Mouse (Mus musculus) embryo, embryonic 10.5 days (tissue): Measurements from ENCODE around the gene Whamm.

Experiments used
- DNase-seq: peaks from one replicate; pipeline ENCODE4 v3.0.0-alpha.2; 2015; ENCODE audit warnings: low spot score

Gene Whamm

DNA sequence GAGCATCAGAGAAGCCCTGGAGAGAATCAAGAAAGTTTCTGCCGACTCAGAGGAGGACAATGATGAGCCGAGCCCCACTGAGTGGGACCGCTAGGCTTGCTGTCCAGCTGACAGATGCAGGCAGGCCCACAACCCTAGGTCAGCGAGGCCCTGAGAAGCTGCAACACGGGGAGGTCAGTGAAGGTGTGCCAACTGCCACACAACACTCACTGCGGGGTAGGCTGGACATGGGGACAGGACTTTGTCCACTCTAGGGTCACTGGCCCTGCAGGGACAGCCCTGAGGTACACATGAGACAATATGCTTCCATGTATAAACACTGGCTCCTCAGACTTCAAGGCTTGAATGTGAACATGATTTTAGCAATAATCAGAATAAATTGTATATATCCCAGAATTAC lies 25.0 kb downstream of the Whamm start:
- DNase-seq = no peak

DNA sequence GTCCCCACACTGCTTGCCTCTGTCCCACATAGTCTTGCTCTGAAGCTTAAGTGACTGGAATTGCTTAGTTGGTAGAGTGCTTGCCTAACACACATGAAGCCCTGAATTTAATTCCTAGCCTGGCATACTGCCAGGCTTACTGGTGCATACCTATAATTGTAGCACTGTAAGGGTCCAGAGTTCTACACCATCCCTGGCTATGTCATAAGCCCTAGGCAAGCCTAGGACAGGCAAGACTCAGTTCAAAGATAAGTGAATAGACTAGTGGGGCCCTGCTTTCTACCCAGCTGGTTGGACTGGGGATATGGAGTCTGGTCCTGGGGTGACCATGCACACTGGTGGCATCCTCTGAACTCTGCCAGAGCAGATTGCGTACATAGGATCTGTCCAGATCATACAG lies 26.6 kb downstream of the Whamm start:
- DNase-seq = no peak

DNA sequence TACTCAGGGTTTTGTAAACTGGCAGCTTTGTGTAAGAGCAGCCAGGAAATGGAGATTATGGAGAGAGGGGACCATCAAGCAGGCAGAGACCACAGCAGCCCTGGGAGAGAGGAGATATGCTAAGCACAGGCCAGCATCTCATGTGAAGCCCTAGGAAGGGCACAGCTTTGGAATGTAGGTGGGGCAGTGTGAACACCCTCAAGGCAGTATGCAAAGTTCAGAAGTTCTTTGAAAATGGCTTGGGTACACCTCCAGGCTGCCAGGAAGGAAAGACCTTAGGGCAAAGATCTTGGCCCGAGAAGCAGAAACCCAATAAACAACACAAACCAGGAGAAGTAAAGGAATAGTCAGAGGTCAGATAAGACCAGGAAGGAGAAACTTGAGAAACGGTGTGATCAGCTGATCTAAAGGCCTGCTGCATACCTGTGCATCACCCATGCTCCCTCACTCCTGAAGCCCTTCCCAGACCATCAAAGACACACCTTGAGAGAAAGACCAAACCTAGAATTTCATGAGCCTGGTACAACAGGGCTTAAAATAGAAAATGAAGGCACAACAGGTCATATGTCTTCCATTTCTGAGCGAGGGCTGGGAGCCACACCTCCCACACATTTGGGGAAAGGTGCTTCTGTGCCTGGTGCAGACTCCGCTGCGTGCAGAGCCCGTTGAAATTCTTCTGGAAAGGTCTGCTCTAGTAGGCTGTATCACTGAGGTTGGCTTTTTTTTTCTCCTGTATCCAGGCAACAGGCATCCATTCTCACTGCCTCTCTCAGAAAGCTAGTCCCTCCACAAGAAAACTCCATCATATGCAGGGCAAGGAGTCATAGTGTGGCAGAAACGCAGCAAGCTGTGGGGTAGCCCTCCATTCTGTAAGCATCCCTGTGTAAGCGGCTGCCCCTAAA lies 28.6 kb downstream of the Whamm start:
- DNase-seq = no peak

DNA sequence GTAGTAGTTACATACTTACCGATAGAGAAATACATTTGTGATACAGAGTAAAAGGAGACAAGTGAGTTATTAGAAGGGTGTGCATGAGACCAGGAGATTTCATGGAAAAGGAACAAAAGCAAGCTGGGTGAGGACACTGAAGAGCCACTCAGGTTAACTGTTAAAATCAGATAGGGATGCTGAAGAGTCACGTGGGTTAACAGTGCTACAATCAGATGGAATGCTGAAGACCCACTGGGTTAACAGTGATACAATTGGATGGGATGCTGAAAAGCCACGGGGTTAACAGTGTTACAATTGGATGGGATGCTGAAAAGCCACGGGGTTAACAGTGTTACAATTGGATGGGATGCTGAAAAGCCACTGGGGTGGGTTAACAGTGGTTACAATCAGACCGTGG lies 33.9 kb downstream of the Whamm start:
- DNase-seq = no peak

DNA sequence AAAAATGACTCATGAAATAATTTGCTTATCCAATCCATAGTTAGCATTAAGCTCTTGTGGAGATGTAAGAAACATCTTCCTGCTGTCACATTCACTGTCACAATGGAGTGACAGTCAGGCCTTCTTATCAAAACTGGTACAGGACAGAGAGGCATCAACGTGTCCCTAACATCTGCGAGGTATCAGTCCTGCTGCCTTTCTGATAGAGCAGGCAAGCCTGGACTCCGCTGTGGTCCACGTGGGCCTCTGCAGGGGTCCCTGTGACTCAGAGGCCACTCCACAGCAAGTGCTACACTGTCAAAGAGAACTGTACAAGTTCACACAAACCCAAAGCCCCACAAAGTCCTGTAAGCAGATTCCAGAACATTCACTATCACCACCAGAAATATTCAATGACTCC lies 34.4 kb downstream of the Whamm start:
- no peak for DNase-seq

DNA sequence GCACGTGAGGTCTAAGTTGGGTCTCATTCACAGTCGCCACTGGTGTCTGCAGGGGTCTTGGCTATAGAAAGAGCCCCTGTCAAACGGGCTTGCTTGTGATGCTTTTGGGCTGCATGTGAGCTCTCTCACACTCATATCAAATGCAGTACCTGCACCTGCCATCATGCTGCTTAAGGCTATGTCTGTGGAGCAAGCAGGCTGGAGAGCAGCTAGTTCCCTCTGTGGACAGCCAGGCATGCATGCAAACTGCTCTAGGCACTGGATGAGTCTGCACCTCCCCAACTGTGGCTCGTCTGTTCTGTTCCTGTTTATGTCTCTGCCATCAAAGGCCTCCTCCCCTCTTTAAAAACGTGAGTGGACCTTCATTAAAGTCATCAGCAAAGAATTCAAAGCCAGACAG lies 35.4 kb downstream of the Whamm start:
- DNase-seq = no peak

DNA sequence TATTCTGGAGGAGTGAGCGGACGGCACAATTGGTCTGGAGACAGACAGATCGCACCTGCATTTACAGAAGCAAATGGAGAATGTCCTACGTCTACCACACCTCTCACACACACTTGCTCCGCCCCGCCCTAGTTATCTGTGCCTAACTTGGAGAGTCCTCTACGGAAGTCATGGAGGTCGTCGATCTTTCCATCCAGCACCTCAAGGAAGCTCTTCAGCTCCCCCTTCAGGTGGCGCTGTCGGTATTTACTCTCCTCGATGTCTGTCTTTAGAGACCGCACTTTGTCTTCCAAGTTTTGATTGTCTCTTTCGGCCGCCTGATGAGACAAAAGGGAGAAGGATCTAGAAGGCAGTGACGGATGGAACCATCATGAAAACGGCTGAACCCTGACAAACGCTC lies 39.1 kb downstream of the Whamm start:
- peak; percentile 49 for DNase-seq

DNA sequence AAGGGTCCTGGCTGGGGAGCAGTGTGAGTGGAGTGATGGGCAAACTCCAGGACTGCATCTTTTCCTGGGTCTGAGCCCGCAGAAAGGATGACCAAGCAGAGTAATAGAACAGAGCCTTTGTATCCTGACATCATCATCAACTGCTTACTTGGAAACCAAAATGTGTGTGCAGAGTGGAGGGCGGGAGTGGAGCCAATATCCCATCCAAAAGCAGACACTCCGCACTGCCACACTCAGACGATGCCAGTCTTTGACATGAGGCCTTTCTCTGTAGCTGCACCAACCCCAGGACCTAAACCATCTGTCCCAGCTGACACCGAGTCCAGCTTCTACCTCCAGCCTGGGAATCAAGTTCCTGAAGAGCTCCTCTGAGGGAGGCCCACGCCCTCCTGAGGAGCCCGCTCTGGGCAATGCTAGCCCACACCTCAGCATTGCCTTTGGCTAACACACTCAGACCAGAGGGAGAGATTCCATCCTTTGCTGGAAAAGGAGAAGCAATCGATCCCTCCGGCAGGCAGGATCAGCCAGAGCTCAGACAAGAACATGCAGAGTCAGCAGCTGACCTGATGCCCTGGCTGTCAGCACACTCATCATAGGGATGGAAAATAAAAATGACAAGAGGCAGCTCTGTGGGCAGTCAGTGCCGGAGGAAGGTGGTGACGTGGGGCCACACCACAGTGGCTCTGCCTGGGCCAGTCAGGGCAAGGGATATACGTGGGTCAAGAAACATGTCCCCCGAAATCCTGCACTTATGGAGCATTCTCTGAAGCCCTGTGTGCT lies 42.0 kb downstream of the Whamm start:
- no peak for DNase-seq

DNA sequence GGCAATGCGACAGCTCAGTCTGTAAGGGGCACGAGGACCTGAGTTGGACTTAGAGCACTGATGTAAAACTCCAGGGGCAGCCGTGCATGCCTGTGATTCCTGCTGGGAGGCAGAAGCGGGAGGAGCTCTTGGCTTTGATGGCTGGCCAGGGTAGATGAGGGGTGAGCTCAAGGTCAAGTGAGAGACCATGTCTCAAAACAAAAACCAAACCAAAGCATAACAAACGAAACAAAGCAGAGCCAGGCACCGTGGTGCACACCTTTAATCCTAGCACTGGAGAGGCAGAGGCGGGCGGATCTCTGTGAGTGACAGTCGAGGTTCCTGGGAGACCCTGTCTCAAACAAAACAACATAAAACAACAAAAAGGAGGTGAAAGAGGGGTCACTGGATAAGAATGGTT lies 44.0 kb downstream of the Whamm start:
- no peak for DNase-seq

DNA sequence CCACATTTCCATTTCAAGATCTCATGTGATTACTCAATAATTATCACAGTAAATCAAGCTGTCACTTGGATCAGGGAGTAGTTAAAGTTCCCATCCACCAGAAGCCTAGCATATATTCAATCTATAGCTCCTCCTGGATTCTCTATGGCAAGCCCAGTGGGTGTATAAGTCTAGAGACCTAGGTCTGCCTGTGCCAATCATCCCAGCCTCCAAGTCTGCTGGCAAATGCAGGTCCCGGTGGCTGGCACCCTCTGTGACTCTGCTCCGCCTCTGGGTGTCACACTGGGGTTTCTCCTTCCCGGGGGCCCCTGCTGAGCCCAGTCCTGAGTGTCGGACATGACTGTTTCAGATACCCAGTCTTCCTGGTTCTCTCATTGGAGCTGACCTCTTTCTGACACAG lies 51.7 kb downstream of the Whamm start:
- DNase-seq = no peak

DNA sequence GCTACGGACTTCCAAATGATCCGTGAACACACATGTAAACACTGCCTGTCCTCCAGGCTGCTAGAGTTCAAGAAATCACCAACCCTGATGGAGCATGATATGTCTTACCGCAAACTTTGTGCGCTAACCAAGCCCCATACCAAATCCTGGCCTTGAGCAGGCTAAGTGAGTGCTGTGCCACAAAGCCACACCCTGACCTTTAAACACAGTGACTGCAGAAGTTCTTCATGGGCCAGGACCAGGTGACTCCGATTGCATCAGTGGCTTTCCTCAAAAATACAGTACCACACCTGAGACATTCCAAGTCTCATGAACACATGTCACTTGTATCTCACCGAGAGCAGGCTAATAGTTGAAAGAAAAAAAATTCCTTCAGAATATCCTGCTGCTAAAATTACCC lies 52.7 kb downstream of the Whamm start:
- no peak for DNase-seq

DNA sequence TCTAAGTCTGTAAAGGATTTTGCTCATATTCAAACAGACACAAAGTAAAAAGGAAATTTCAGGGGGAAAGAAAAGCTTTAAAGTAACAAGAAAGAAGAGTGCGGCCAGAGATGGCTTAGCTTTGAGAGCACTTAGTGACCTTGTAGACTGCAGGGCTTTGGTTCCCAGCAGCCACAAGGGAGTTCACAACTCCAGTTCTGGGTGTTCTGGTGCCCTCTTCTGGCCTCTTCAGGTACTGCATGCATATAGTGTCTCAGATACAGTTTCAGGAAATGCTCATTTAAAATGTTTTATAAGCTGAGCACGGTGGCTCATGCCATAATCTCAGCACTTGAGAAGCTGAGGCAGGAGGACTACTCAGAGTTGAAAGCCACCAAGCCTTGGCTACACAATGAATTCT lies 55.4 kb downstream of the Whamm start:
- peak; percentile 49 for DNase-seq

DNA sequence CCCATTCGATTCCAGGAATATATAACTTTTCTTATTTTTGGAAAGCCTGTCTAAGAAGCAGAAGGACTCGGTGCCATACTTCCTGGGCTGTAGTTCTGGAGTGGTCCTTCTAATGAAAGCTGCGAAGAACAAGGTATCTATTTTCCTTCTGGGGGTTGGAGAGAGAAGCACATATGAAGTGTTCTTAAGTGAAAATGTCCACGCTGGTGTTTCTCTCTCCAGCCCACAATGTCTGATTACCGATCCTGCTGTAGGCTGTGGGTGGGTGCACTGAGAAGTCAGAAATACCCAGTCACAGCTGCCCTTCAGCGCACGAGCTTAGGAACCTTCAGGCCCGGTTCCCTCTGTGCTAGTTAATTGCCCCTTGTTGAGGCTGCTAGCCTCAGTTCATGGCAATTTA lies 60.2 kb downstream of the Whamm start:
- DNase-seq = no peak

DNA sequence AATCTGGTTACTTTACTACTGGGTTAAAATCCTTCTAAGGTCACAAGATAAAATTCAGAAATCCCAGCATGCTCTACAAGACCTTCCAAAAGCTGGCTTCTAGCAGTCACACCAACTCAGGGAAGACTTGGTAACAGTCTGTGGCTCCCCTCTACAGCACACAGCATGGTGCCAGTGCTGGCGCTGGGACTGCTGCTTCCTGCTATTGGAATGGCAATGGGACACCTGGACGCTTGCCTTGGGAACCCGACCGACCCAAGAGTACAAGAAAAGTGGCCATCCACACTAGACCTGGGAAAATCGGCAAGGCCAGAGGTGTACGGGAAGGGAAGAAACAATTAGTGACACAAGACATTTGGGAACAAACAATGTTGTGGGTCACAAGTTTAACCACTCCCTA lies 61.5 kb downstream of the Whamm start:
- DNase-seq = no peak

DNA sequence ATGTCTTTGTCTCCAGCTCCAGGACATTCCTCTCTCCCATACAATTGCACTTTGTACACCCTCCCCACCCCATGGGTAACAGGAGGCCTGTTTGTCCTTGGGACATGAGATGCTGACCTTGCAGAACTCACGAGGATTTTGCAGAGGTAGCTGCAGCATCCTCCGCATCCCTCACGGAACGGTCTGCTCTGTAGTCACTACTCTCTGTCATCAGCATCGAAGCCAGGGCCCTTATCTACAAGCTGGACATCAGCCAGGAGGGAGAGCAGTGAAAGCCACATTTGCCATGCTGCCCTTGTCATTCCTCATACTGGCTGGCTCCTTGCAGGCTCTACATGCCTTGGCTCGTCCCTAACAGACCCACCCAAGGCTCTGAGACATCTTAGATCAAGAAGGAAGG lies 70.0 kb downstream of the Whamm start:
- no peak for DNase-seq

DNA sequence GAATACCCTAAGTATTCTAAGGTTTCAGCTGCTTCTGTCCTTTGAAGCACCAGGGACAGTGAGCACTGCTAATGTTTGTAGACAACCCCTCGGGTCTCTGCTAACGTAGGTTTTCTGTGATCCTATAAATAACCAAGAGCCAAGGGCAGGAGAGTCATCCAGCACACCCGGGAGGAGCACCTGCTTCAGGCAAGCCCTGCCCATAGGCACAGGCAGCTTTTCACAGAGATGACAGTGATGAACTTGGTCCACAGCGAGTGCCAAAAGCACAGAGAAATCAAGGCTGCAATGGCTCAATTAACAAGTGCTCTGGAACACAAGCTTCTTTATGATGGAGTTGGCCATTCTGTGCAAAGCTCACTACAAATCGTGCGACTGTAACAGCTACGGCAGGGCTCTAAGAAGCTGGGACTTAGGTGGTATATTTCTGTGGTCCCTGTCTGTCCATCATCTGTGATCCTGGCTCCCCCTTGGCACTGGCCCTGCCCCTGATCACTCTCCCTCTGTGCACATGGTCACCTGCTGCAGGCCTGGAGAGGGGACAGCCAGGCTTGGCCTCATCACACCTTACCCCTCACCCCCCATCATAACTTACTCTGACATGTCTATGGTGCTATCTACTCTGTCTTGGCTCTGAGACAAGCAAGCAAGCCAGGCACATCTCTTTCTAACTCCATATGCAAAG lies 73.6 kb downstream of the Whamm start:
- no peak for DNase-seq
